Mouse (Mus musculus) lung, embryonic 16.5 days (tissue): ENCODE measurements around the gene Asb2. TPM values are rescaled to one million over a fixed set of nuclear protein-coding genes. Genes with fewer than 3 reads are reported as not detected.
A peak's percentile ranks its signal among the peaks of the same experiment; 100 is the strongest.

Experiments used
- ATAC-seq: fragments of 200-750 bp; cut with Nextera tagmentation; 2 replicates; pipeline ENCODE4 v1.8.0; 2017; ENCODE audit warnings: low read depth, mild to moderate bottlenecking, moderate library complexity
- H3K27ac ChIP-seq: fragments of 300-500 bp; sonication (generic); 2 replicates; pipeline ENCODE4 v1.5.1; 2014; ENCODE audit warnings: mild to moderate bottlenecking, control low read depth, low read length
- H3K27me3 ChIP-seq: fragments of 300-500 bp; sonication (generic); 2 replicates; pipeline ENCODE4 v1.6.1; 2014; ENCODE audit warnings: low read depth, low read length, mixed read lengths; ENCODE audit not compliant: control insufficient read depth, insufficient read depth
- H3K36me3 ChIP-seq: fragments of 300-500 bp; sonication (generic); 2 replicates; pipeline ENCODE4 v1.6.1; 2014; ENCODE audit warnings: low read length; ENCODE audit not compliant: control insufficient read depth, insufficient read depth
- H3K4me1 ChIP-seq: fragments of 300-500 bp; sonication (generic); replicated peaks from 2 replicates; pipeline ENCODE4 v1.6.1; 2014; ENCODE audit warnings: low read length, mixed read lengths; ENCODE audit not compliant: control insufficient read depth, insufficient read depth
- H3K4me2 ChIP-seq: fragments of 300-500 bp; sonication (generic); 2 replicates; pipeline ENCODE4 v1.6.1; 2014; ENCODE audit warnings: low read depth, low read length, control low read depth
- H3K4me3 ChIP-seq: fragments of 300-500 bp; sonication (generic); 2 replicates; pipeline ENCODE4 v1.5.1; 2014; ENCODE audit warnings: mild to moderate bottlenecking, low read length, control low read depth
- H3K9ac ChIP-seq: fragments of 300-500 bp; sonication (generic); 2 replicates; pipeline ENCODE4 v1.6.1; 2014; ENCODE audit warnings: low read length, control low read depth
- H3K9me3 ChIP-seq: fragments of 300-500 bp; sonication (generic); 2 replicates; pipeline ENCODE4 v1.6.1; 2016; ENCODE audit warnings: low read length; ENCODE audit not compliant: control insufficient read depth
- WGBS: fragments of 180-500 bp; shearing (Covaris S2); extraction: QIAGEN DNeasy Blood & Tissue Kit; methylation state at CpG from one replicate; pipeline ENCODE4 v1.1.7; 2014; 5-methylcytosine and 5-hydroxymethylcytosine counted together
- polyA plus RNA-seq: library from polyadenylated mRNA; unstranded; fragments of >200 nt; fragmentation: Nextera tagmentation; extraction: Ambion mirVana; gene quantifications from 2 replicates; pipeline ENCODE4 v1.2.1, GENCODE M21; 2015

Asb2 gene
- polyA plus RNA-seq, 1 experiment from 2014 or later: 8.4 TPM

GRCm38 (mm10) chr12:103388505-103389347 is 32.9 kb upstream of the Asb2 start, which contains the start of gene Otub2:
Gene Otub2 (plus strand): TSS chr12:103388682.
- WGBS: under 1% methylated on average over 55 of the region's 58 CpGs
- H3K4me3 ChIP-seq: peak within 1 kb of the TSS; percentile 81
- H3K9me3 ChIP-seq: no peaks in the 10 kb centered on the region
- H3K9ac ChIP-seq: peak within 1 kb of the TSS; percentile 78
- H3K4me2 ChIP-seq: peak within 1 kb of the TSS; percentile 77
- H3K27me3 ChIP-seq: no peaks in the 10 kb centered on the region
- no peaks in the 10 kb centered on the region for H3K36me3 ChIP-seq
- no peak within 1 kb of the TSS for H3K27ac ChIP-seq
- H3K4me1 ChIP-seq: peaks cover 4% of the 10 kb centered on the region; the same call in 1 of the 2 replicates
- ATAC-seq: peak; percentile 100

- Histone ChIP-seq H3K4me3 (no peak overlapping the region), H3K4me1 (no peaks in the 10 kb centered on the region), H3K36me3 (no peaks in the 10 kb centered on the region), H3K27me3 (no peaks in the 10 kb centered on the region), H3K9me3 (no peaks in the 10 kb centered on the region), H3K27ac (no peak overlapping the region), H3K4me2 (no peak overlapping the region), H3K9ac (no peak overlapping the region)
- ATAC-seq: no peak
- 74% methylated on average over 4 of the region's 4 CpGs for WGBS
Measured at GRCm38 (mm10) chr12:103380226-103380625, 24.4 kb upstream of the Asb2 start.

- no peaks in the 10 kb centered on the region for H3K36me3 ChIP-seq
- H3K9ac ChIP-seq: no peak overlapping the region
- no peaks in the 10 kb centered on the region for H3K4me1 ChIP-seq
- H3K27me3 ChIP-seq: no peaks in the 10 kb centered on the region
- no peak for ATAC-seq
- WGBS: 56% methylated on average over 2 of the region's 4 CpGs
- H3K9me3 ChIP-seq: no peaks in the 10 kb centered on the region
- no peak overlapping the region for H3K4me3 ChIP-seq
- no peak overlapping the region for H3K27ac ChIP-seq
- no peak overlapping the region for H3K4me2 ChIP-seq
Measured at GRCm38 (mm10) chr12:103376774-103377173, 21.0 kb upstream of the Asb2 start.

GRCm38 (mm10) chr12:103376124-103376523 is 20.3 kb upstream of the Asb2 start:
- H3K36me3 ChIP-seq: no peaks in the 10 kb centered on the region
- no peaks in the 10 kb centered on the region for H3K4me1 ChIP-seq
- no peak overlapping the region for H3K27ac ChIP-seq
- no peak overlapping the region for H3K4me3 ChIP-seq
- H3K9me3 ChIP-seq: no peaks in the 10 kb centered on the region
- H3K9ac ChIP-seq: no peak overlapping the region
- H3K27me3 ChIP-seq: no peaks in the 10 kb centered on the region
- H3K4me2 ChIP-seq: no peak overlapping the region
- no peak for ATAC-seq
- 57% methylated on average over 5 of the region's 5 CpGs for WGBS

- no peak for ATAC-seq
- WGBS: 57% methylated on average over 8 of the region's 8 CpGs
- Histone ChIP-seq H3K9ac (no peak overlapping the region), H3K4me1 (no peaks in the 10 kb centered on the region), H3K9me3 (no peaks in the 10 kb centered on the region), H3K27me3 (no peaks in the 10 kb centered on the region), H3K36me3 (no peaks in the 10 kb centered on the region), H3K27ac (no peak overlapping the region), H3K4me2 (no peak overlapping the region), H3K4me3 (no peak overlapping the region)
Measured at GRCm38 (mm10) chr12:103373530-103374236, 17.9 kb upstream of the Asb2 start.

GRCm38 (mm10) chr12:103371711-103372110 is 15.9 kb upstream of the Asb2 start:
- WGBS: 22% methylated on average over 6 of the region's 6 CpGs
- no peak for ATAC-seq

GRCm38 (mm10) chr12:103370861-103371260 is 15.1 kb upstream of the Asb2 start:
- WGBS: 58% methylated on average over 4 of the region's 4 CpGs
- Histone ChIP-seq H3K27ac (no peak overlapping the region), H3K4me3 (no peak overlapping the region), H3K9me3 (no peaks in the 10 kb centered on the region), H3K4me2 (no peak overlapping the region), H3K9ac (no peak overlapping the region), H3K36me3 (no peaks in the 10 kb centered on the region), H3K4me1 (no peaks in the 10 kb centered on the region), H3K27me3 (no peaks in the 10 kb centered on the region)
- no peak for ATAC-seq

More at GRCm38 (mm10) chr12:103371711-103372110, 15.9 kb upstream of the Asb2 start:
- H3K4me3 ChIP-seq: no peak overlapping the region
- H3K36me3 ChIP-seq: no peaks in the 10 kb centered on the region
- no peaks in the 10 kb centered on the region for H3K4me1 ChIP-seq
- H3K4me2 ChIP-seq: no peak overlapping the region
- no peak overlapping the region for H3K9ac ChIP-seq
- H3K9me3 ChIP-seq: no peaks in the 10 kb centered on the region
- H3K27me3 ChIP-seq: no peaks in the 10 kb centered on the region
- H3K27ac ChIP-seq: no peak overlapping the region

GRCm38 (mm10) chr12:103368777-103369176 is 13.0 kb upstream of the Asb2 start:
- H3K9ac ChIP-seq: no peak overlapping the region
- no peaks in the 10 kb centered on the region for H3K4me1 ChIP-seq
- no peak overlapping the region for H3K4me3 ChIP-seq
- H3K36me3 ChIP-seq: no peaks in the 10 kb centered on the region
- no peaks in the 10 kb centered on the region for H3K9me3 ChIP-seq
- WGBS: 36% methylated on average over 2 of the region's 2 CpGs
- ATAC-seq: no peak
- no peak overlapping the region for H3K4me2 ChIP-seq
- H3K27me3 ChIP-seq: no peaks in the 10 kb centered on the region
- no peak overlapping the region for H3K27ac ChIP-seq

- Histone ChIP-seq H3K4me1 (no peaks in the 10 kb centered on the region), H3K27ac (no peak overlapping the region), H3K36me3 (no peaks in the 10 kb centered on the region), H3K4me2 (no peak overlapping the region), H3K27me3 (no peaks in the 10 kb centered on the region), H3K9me3 (no peaks in the 10 kb centered on the region), H3K9ac (no peak overlapping the region), H3K4me3 (no peak overlapping the region)
- ATAC-seq: no peak
- WGBS: 69% methylated on average over 7 of the region's 7 CpGs
Measured at GRCm38 (mm10) chr12:103368326-103368669, 12.5 kb upstream of the Asb2 start.
